Mouse (Mus musculus) neural tube, embryonic 11.5 days (tissue): ENCODE measurements at regions not wholly inside any gene's neighbourhood (a gene's known extent, or its start where the extent isn't known, plus 50 kb on each side); places are given as distances from the start of the nearest gene placed in this dataset.
"Not testable (repeated sequence)": the region's sequence is repeated elsewhere in the genome, so short reads cannot be mapped to it uniquely, and the experiment has no call there.

Experiments
- ATAC-seq: fragments of 200-750 bp; cut with Nextera tagmentation; 2 replicates; pipeline ENCODE4 v1.8.0; 2017; ENCODE audit warnings: moderate number of reproducible peaks, mild to moderate bottlenecking, moderate TSS enrichment, moderate library complexity; ENCODE audit not compliant: insufficient read depth, low FRiP score, low TSS enrichment
- DNase-seq: peaks from one replicate; pipeline ENCODE4 v3.0.0-alpha.2; 2015; ENCODE audit warnings: low spot score
- H3K27ac ChIP-seq: fragments of 300-500 bp; sonication (generic); 2 replicates; pipeline ENCODE4 v1.5.1; 2014; ENCODE audit warnings: low read depth, mild to moderate bottlenecking, low read length
- H3K27me3 ChIP-seq: fragments of 300-500 bp; sonication (generic); 2 replicates; pipeline ENCODE4 v1.6.1; 2014; ENCODE audit warnings: mild to moderate bottlenecking, low read length, mixed read lengths; ENCODE audit not compliant: control insufficient read depth, insufficient read depth
- H3K36me3 ChIP-seq: fragments of 300-500 bp; sonication (generic); 2 replicates; pipeline ENCODE4 v1.6.1; 2014; ENCODE audit warnings: mild to moderate bottlenecking, low read length, moderate library complexity, mixed read lengths; ENCODE audit not compliant: control insufficient read depth, insufficient read depth
- H3K4me1 ChIP-seq: fragments of 300-500 bp; sonication (generic); 2 replicates; pipeline ENCODE4 v1.6.1; 2014; ENCODE audit warnings: low read length, mixed read lengths; ENCODE audit not compliant: control insufficient read depth, insufficient read depth
- H3K4me2 ChIP-seq: fragments of 300-500 bp; sonication (generic); 2 replicates; pipeline ENCODE4 v1.6.1; 2014; ENCODE audit warnings: low read depth, mild to moderate bottlenecking, moderate library complexity
- H3K4me3 ChIP-seq: fragments of 300-500 bp; sonication (generic); 2 replicates; pipeline ENCODE4 v1.5.1; 2014; ENCODE audit warnings: low read depth, low read length
- H3K9ac ChIP-seq: fragments of 300-500 bp; sonication (generic); 2 replicates; pipeline ENCODE4 v1.6.1; 2014; ENCODE audit warnings: mild to moderate bottlenecking, low read length
- H3K9me3 ChIP-seq: fragments of 300-500 bp; sonication (generic); 2 replicates; pipeline ENCODE4 v1.6.1; 2016; ENCODE audit warnings: low read length; ENCODE audit not compliant: control insufficient read depth
- WGBS: fragments of 180-500 bp; shearing (Covaris S2); extraction: QIAGEN DNeasy Blood & Tissue Kit; methylation state at CpG from one replicate; pipeline ENCODE4 v1.1.7; 2014; 5-methylcytosine and 5-hydroxymethylcytosine counted together

GRCm38 (mm10) chr10:96398562-96399288 lies 218.1 kb upstream of the Btg1 start:
- Histone ChIP-seq H3K9ac (no peak overlapping the region), H3K27me3 (no peaks in the 10 kb centered on the region), H3K36me3 (no peaks in the 10 kb centered on the region), H3K4me2 (no peak overlapping the region), H3K4me3 (no peak overlapping the region), H3K4me1 (no peaks in the 10 kb centered on the region), H3K27ac (no peak overlapping the region), H3K9me3 (no peaks in the 10 kb centered on the region)
- no peak for DNase-seq
- 82% methylated on average over 9 of the region's 9 CpGs for WGBS
- ATAC-seq, result no peak

- WGBS, result 50% methylated on average over 8 of the region's 8 CpGs
- Histone ChIP-seq H3K27ac (no peak overlapping the region), H3K9me3 (no peaks in the 10 kb centered on the region), H3K4me3 (no peak overlapping the region), H3K4me1 (no peaks in the 10 kb centered on the region), H3K4me2 (no peak overlapping the region), H3K27me3 (no peaks in the 10 kb centered on the region), H3K36me3 (no peaks in the 10 kb centered on the region), H3K9ac (no peak overlapping the region)
- ATAC-seq (peak; percentile 56; the same call in 1 of the 2 replicates), DNase-seq (peak; percentile 46)
These were observed 217.0 kb upstream of the Btg1 start for GRCm38 (mm10) chr10:96399636-96400400.

- ATAC-seq, result no peak
- no peak overlapping the region for H3K27ac ChIP-seq
- no peaks in the 10 kb centered on the region for H3K27me3 ChIP-seq
- DNase-seq, result no peak
- no peak overlapping the region for H3K4me3 ChIP-seq
- H3K36me3 ChIP-seq, result no peaks in the 10 kb centered on the region
- no peak overlapping the region for H3K9ac ChIP-seq
- WGBS, result 89% methylated on average over 6 of the region's 6 CpGs
- H3K9me3 ChIP-seq, result no peaks in the 10 kb centered on the region
- H3K4me1 ChIP-seq, result no peaks in the 10 kb centered on the region
- no peak overlapping the region for H3K4me2 ChIP-seq
These were observed 216.0 kb upstream of the Btg1 start for GRCm38 (mm10) chr10:96400793-96401192.

GRCm38 (mm10) chr10:96406306-96406705 lies 210.5 kb upstream of the Btg1 start:
- no peak for ATAC-seq
- WGBS, result 61% methylated on average over 5 of the region's 5 CpGs

GRCm38 (mm10) chr10:96407846-96408245 lies 209.0 kb upstream of the Btg1 start:
- DNase-seq (no peak), ATAC-seq (no peak)
- no peaks in the 10 kb centered on the region for H3K4me1 ChIP-seq
- no peak overlapping the region for H3K4me3 ChIP-seq
- H3K9me3 ChIP-seq, result no peaks in the 10 kb centered on the region
- no peaks in the 10 kb centered on the region for H3K27me3 ChIP-seq
- H3K27ac ChIP-seq, result no peak overlapping the region
- no peak overlapping the region for H3K9ac ChIP-seq
- H3K4me2 ChIP-seq, result no peak overlapping the region
- WGBS, result 81% methylated on average over 3 of the region's 3 CpGs
- H3K36me3 ChIP-seq, result no peaks in the 10 kb centered on the region

More at GRCm38 (mm10) chr10:96406306-96406705, 210.5 kb upstream of the Btg1 start:
- H3K27ac ChIP-seq, result no peak overlapping the region
- H3K27me3 ChIP-seq, result no peaks in the 10 kb centered on the region
- H3K36me3 ChIP-seq, result no peaks in the 10 kb centered on the region
- H3K9me3 ChIP-seq, result no peaks in the 10 kb centered on the region
- H3K4me1 ChIP-seq, result no peaks in the 10 kb centered on the region
- DNase-seq, result no peak
- no peak overlapping the region for H3K9ac ChIP-seq
- H3K4me2 ChIP-seq, result no peak overlapping the region
- no peak overlapping the region for H3K4me3 ChIP-seq

- no peak overlapping the region for H3K9ac ChIP-seq
- no peaks in the 10 kb centered on the region for H3K27me3 ChIP-seq
- no peaks in the 10 kb centered on the region for H3K9me3 ChIP-seq
- H3K27ac ChIP-seq, result no peak overlapping the region
- H3K4me3 ChIP-seq, result no peak overlapping the region
- no peak overlapping the region for H3K4me2 ChIP-seq
- no peaks in the 10 kb centered on the region for H3K36me3 ChIP-seq
- no peak for DNase-seq
- no peak for ATAC-seq
- no peaks in the 10 kb centered on the region for H3K4me1 ChIP-seq
- WGBS, result 92% methylated on average over 2 of the region's 2 CpGs
These were observed 208.6 kb upstream of the Btg1 start for GRCm38 (mm10) chr10:96408250-96408649.

DNA sequence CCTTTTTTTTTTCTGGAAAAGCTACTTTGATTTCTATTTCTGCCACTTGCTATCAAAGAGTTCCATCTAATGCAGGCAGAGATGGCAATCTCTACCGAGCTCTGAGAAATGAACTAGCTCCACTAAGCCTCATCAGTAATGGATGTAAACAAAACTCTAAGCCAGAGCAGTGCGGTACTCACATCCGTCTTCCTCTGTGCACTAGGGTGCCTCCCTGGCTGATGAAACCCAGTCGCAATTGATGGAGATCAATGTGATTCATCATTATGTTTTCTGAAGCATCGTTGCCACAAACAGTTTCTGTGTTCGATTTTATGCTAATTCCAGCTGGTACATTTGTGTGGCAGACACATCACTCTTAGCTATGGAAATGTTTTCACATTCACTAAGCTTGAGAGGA lies 206.8 kb upstream of the Btg1 start:
- no peak overlapping the region for H3K27ac ChIP-seq
- ATAC-seq, result no peak
- H3K4me2 ChIP-seq, result no peak overlapping the region
- H3K36me3 ChIP-seq, result no peaks in the 10 kb centered on the region
- no peak overlapping the region for H3K9ac ChIP-seq
- no peak overlapping the region for H3K4me3 ChIP-seq
- no peaks in the 10 kb centered on the region for H3K4me1 ChIP-seq
- no peaks in the 10 kb centered on the region for H3K27me3 ChIP-seq
- no peak for DNase-seq
- WGBS, result 80% methylated on average over 6 of the region's 6 CpGs
- H3K9me3 ChIP-seq, result no peaks in the 10 kb centered on the region

DNA sequence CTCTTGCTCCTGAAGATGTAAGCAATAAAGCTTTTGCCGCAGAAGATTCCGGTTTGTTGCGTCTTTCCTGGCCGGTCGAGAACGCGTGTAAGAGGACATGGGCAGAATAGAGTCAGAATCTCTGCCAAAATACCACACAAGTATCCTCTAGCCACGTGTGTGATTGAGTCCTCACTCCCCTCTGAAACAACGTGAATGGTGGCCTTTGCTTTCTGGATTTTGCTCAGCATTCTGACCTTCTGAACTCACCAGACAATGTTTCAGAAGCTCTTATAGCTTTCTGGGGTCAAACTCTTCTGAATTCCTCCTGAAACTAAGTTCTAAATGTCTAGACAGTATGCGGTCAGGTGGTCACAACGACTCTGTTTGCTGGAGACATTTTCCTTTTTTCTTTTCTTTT lies 202.0 kb upstream of the Btg1 start:
- DNase-seq (no peak), ATAC-seq (no peak)
- WGBS, result 92% methylated on average over 11 of the region's 11 CpGs

GRCm38 (mm10) chr10:96421506-96421905 lies 195.3 kb upstream of the Btg1 start:
- not testable (repeated sequence) for H3K4me1 ChIP-seq, H3K4me2 ChIP-seq, ATAC-seq, H3K27ac ChIP-seq, H3K4me3 ChIP-seq, H3K27me3 ChIP-seq, H3K9ac ChIP-seq, DNase-seq, H3K9me3 ChIP-seq, H3K36me3 ChIP-seq
- 94% methylated on average over 2 of the region's 2 CpGs for WGBS

More for the DNA sequence above, 202.0 kb upstream of the Btg1 start:
- H3K4me3 ChIP-seq, result no peak overlapping the region
- H3K4me2 ChIP-seq, result no peak overlapping the region
- H3K36me3 ChIP-seq, result no peaks in the 10 kb centered on the region
- no peaks in the 10 kb centered on the region for H3K27me3 ChIP-seq
- no peak overlapping the region for H3K27ac ChIP-seq
- no peaks in the 10 kb centered on the region for H3K9me3 ChIP-seq
- no peak overlapping the region for H3K9ac ChIP-seq
- H3K4me1 ChIP-seq, result no peaks in the 10 kb centered on the region
